Mouse (Mus musculus) C2C12 (cell line): ENCODE measurements around the gene Cfdp1.

Experiments
- CEBPB ChIP-seq: IDR thresholded peaks from one replicate; pipeline ENCODE4 v1.6.1; 2011; ENCODE audit warnings: low read depth, mild to moderate bottlenecking, control low read depth, moderate library complexity
- CTCF ChIP-seq: IDR thresholded peaks from one replicate; pipeline ENCODE4 v1.5.1; 2011; ENCODE audit not compliant: control insufficient read depth, insufficient read depth, insufficient read length
- MAX ChIP-seq: IDR thresholded peaks from one replicate; pipeline ENCODE4 v1.6.1; 2011; ENCODE audit warnings: mild to moderate bottlenecking, control low read depth

DNA sequence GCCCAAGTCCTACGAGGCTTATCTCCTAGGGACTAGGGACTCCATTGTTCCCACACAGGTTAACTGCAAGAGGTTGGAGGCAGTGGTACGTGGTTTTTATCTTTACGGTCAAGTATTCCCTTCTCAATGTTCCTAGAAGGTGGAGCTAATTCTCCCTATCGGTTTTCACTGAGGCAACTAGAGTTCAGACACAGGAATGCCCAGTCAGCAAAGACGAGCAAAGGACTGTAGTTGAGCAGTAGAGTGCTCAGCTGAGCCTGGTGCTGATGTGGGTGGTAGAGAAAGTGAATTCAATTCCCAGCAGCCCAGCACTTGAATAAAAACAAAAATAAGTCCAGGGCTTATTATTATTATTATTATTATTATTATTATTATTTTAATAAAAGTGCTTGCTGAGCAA lies 38.5 kb upstream of the Cfdp1 start:
- TF ChIP-seq CTCF, result no peak
- TF ChIP-seq CEBPB, result no peak
- no peak for TF ChIP-seq MAX
